Mouse (Mus musculus): Measurements from ENCODE around the gene Mdm2.

- TF ChIP-seq GATA1 (IDR thresholded peaks at IDR 0.05; ENCODE audit: borderline replicate concordance, low read length) (no peak), FLI1 (IDR thresholded peaks at IDR 0.05; ENCODE audit: low read length) (no peak)
Observed at GRCm38 (mm10) chr10:117702024-117702833, 8.3 kb downstream of the Mdm2 start.
